Mouse (Mus musculus) lung, postnatal 0 days (tissue): ENCODE measurements around the gene Ccl28. TPM values are rescaled to one million over a fixed set of nuclear protein-coding genes. Genes with fewer than 3 reads are reported as not detected.
"Not testable (repeated sequence)": the region's sequence is repeated elsewhere in the genome, so short reads cannot be mapped to it uniquely, and the experiment has no call there.

Experiments used
- ATAC-seq: fragments of 200-750 bp; cut with Nextera tagmentation; 2 replicates; pipeline ENCODE4 v1.8.0; 2017; ENCODE audit warnings: moderate library complexity
- DNase-seq: peaks from one replicate; pipeline ENCODE4 v3.0.0-alpha.2; 2016; ENCODE audit warnings: low spot score
- H3K27ac ChIP-seq: fragments of 300-500 bp; sonication (generic); 2 replicates; pipeline ENCODE4 v1.5.1; 2014; ENCODE audit warnings: antibody characterized with exemption, mild to moderate bottlenecking, low read length, mixed read lengths
- H3K27me3 ChIP-seq: fragments of 300-500 bp; sonication (generic); replicated peaks from 2 replicates; pipeline ENCODE4 v1.6.1; 2014; ENCODE audit warnings: low read length, mixed read lengths; ENCODE audit not compliant: insufficient read depth
- H3K36me3 ChIP-seq: fragments of 300-500 bp; sonication (generic); 2 replicates; pipeline ENCODE4 v1.6.1; 2014; ENCODE audit warnings: low read length, mixed read lengths; ENCODE audit not compliant: insufficient read depth
- H3K4me1 ChIP-seq: fragments of 300-500 bp; sonication (generic); 2 replicates; pipeline ENCODE4 v1.6.1; 2014; ENCODE audit warnings: antibody characterized with exemption, low read depth, low read length, mixed read lengths; ENCODE audit not compliant: insufficient read depth
- H3K4me2 ChIP-seq: fragments of 300-500 bp; sonication (generic); replicated peaks from 2 replicates; pipeline ENCODE4 v1.6.1; 2014; ENCODE audit warnings: low read depth, mild to moderate bottlenecking, low read length, moderate library complexity, mixed read lengths
- H3K4me3 ChIP-seq: fragments of 300-500 bp; sonication (generic); 2 replicates; pipeline ENCODE4 v1.5.1; 2014; ENCODE audit warnings: low read depth, low read length
- H3K9ac ChIP-seq: fragments of 300-500 bp; sonication (generic); replicated peaks from 2 replicates; pipeline ENCODE4 v1.6.1; 2014; ENCODE audit warnings: low read depth, mild to moderate bottlenecking
- H3K9me3 ChIP-seq: fragments of 300-500 bp; sonication (generic); 2 replicates; pipeline ENCODE4 v1.6.1; 2016; ENCODE audit warnings: low read length, mixed read lengths
- CTCF ChIP-seq: IDR thresholded peaks from 2 replicates; pipeline ENCODE4 v1.5.1; 2016; ENCODE audit warnings: antibody characterized with exemption, mild to moderate bottlenecking
- EP300 ChIP-seq: IDR thresholded peaks from 2 replicates; pipeline ENCODE4 v1.6.1; 2016; ENCODE audit warnings: antibody characterized with exemption, mild to moderate bottlenecking, control low read depth
- WGBS: fragments of 180-500 bp; shearing (Covaris S2); extraction: QIAGEN DNeasy Blood & Tissue Kit; methylation state at CpG from one replicate; pipeline ENCODE4 v1.1.7; 2014; 5-methylcytosine and 5-hydroxymethylcytosine counted together
- polyA plus RNA-seq: library from polyadenylated mRNA; unstranded; fragments of >200 nt; fragmentation: Nextera tagmentation; extraction: Ambion mirVana; gene quantifications from 2 replicates; pipeline ENCODE4 v1.2.1, GENCODE M21; 2015

Gene Ccl28
- polyA plus RNA-seq, 1 experiment from 2014 or later, result 0.17 TPM

GRCm38 (mm10) chr13:119648891-119649698 is 25.5 kb downstream of the Ccl28 start:
- Histone ChIP-seq H3K9me3 (no peaks in the 10 kb centered on the region), H3K9ac (no peak overlapping the region), H3K27ac (no peak overlapping the region), H3K4me1 (no peaks in the 10 kb centered on the region), H3K4me2 (no peak overlapping the region), H3K4me3 (no peak overlapping the region), H3K27me3 (no peaks in the 10 kb centered on the region), H3K36me3 (no peaks in the 10 kb centered on the region)
- no peak for TF ChIP-seq EP300
- no peak for TF ChIP-seq CTCF
- 64% methylated on average over 15 of the region's 15 CpGs for WGBS
- no peak for DNase-seq
- ATAC-seq, result no peak

GRCm38 (mm10) chr13:119649699-119650046 is 26.1 kb downstream of the Ccl28 start:
- no peaks in the 10 kb centered on the region for H3K27me3 ChIP-seq
- no peak overlapping the region for H3K4me3 ChIP-seq
- no peak overlapping the region for H3K4me2 ChIP-seq
- DNase-seq (no peak), ATAC-seq (no peak)
- H3K36me3 ChIP-seq, result no peaks in the 10 kb centered on the region
- H3K27ac ChIP-seq, result no peak overlapping the region
- TF ChIP-seq EP300 (no peak), CTCF (no peak)
- no peaks in the 10 kb centered on the region for H3K4me1 ChIP-seq
- no peaks in the 10 kb centered on the region for H3K9me3 ChIP-seq
- H3K9ac ChIP-seq, result no peak overlapping the region
- WGBS, result 78% methylated on average over 1 of the region's 1 CpGs

GRCm38 (mm10) chr13:119654734-119655133 is 31.1 kb downstream of the Ccl28 start:
- ATAC-seq, result no peak
- 93% methylated on average over 2 of the region's 2 CpGs for WGBS

GRCm38 (mm10) chr13:119656246-119656645 is 32.6 kb downstream of the Ccl28 start:
- H3K36me3 ChIP-seq, result no peaks in the 10 kb centered on the region
- TF ChIP-seq EP300, result no peak
- no peak for TF ChIP-seq CTCF

More at GRCm38 (mm10) chr13:119654734-119655133, 31.1 kb downstream of the Ccl28 start:
- no peak overlapping the region for H3K4me3 ChIP-seq
- H3K36me3 ChIP-seq, result no peaks in the 10 kb centered on the region
- TF ChIP-seq EP300, result no peak
- no peaks in the 10 kb centered on the region for H3K27me3 ChIP-seq
- no peak overlapping the region for H3K4me2 ChIP-seq
- no peak for DNase-seq
- H3K9ac ChIP-seq, result no peak overlapping the region
- H3K4me1 ChIP-seq, result no peaks in the 10 kb centered on the region
- no peaks in the 10 kb centered on the region for H3K9me3 ChIP-seq
- H3K27ac ChIP-seq, result no peak overlapping the region

GRCm38 (mm10) chr13:119656846-119657416 is 33.3 kb downstream of the Ccl28 start:
- no peaks in the 10 kb centered on the region for H3K27me3 ChIP-seq
- no peaks in the 10 kb centered on the region for H3K9me3 ChIP-seq
- no peak overlapping the region for H3K4me2 ChIP-seq
- TF ChIP-seq EP300, result no peak
- TF ChIP-seq CTCF, result no peak
- H3K4me1 ChIP-seq, result no peaks in the 10 kb centered on the region
- no peak for DNase-seq
- no peak for ATAC-seq
- no peaks in the 10 kb centered on the region for H3K36me3 ChIP-seq
- H3K9ac ChIP-seq, result no peak overlapping the region
- H3K4me3 ChIP-seq, result no peak overlapping the region
- WGBS, result 69% methylated on average over 6 of the region's 6 CpGs
- no peak overlapping the region for H3K27ac ChIP-seq

More at GRCm38 (mm10) chr13:119656246-119656645, 32.6 kb downstream of the Ccl28 start:
- Histone ChIP-seq H3K4me1 (no peaks in the 10 kb centered on the region), H3K9ac (no peak overlapping the region), H3K4me3 (no peak overlapping the region), H3K27ac (no peak overlapping the region), H3K9me3 (no peaks in the 10 kb centered on the region), H3K27me3 (no peaks in the 10 kb centered on the region), H3K4me2 (no peak overlapping the region)
- DNase-seq (no peak), ATAC-seq (no peak)
- WGBS, result 84% methylated on average over 2 of the region's 2 CpGs

GRCm38 (mm10) chr13:119661420-119661819 is 37.8 kb downstream of the Ccl28 start:
- H3K9me3 ChIP-seq, DNase-seq, H3K4me1 ChIP-seq, H3K4me2 ChIP-seq, H3K36me3 ChIP-seq, H3K27me3 ChIP-seq, H3K9ac ChIP-seq, H3K27ac ChIP-seq, ATAC-seq, H3K4me3 ChIP-seq: not testable (repeated sequence)
- TF ChIP-seq CTCF, result peak; percentile 37
- WGBS, result 58% methylated on average over 2 of the region's 9 CpGs
